Mouse (Mus musculus): ENCODE results near the gene Tpm3.

Gene Tpm3

DNA sequence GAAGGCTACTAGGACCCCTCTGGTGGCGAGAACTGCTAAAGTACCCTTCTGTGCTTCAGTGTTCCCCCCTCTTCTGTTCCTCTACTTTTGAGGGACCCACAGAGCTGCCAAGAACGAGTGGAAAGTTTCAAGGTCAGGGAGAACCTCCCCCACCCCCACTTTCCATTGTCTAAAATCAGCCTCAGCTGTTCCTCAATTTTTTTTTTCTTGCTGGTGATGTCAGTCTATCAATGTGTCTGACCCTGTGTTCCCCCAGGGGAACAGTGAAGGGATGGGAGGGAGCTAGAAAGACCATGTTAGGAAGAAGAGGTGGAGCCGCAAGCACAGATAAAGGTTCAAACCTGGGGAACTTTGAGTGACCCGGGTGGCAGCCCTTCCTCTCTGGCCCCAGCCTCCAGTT is at the start of gene Tpm3:
TSS of gene Tpm3 (plus strand) at position 356 of the 400 bp plus-strand sequence.
- DNase-seq (ENCODE audit: low read depth, low spot score): no peak

GRCm38 (mm10) chr3:90034653-90035052 is 37.8 kb upstream of the Tpm3 start:
- no peak for DNase-seq (ENCODE audit: low read depth, low spot score)

DNA sequence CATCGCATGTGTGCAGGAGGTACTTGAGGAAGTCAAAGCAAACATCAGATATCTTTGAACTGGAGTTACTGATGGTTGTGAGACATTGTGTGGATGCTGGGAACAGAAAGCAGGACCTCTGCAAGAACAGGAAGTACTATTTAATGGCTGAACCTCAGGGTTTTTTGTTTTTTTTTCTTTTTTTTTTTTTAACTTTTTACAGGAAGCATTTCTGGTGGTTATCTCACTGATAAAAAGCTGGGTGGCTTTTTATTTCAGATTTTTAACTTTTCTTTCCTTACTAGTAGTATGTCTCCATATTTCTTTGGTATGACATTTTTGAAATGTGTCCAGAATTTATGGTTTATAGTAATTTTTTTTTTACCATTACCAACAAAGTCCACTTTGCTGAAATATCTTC is 36.2 kb upstream of the Tpm3 start:
- DNase-seq (ENCODE audit: low read depth, low spot score): no peak

- no peak for DNase-seq (ENCODE audit: low read depth, low spot score)
Measured at GRCm38 (mm10) chr3:90049691-90050090, 22.8 kb upstream of the Tpm3 start.

GRCm38 (mm10) chr3:90051441-90052350 is 20.8 kb upstream of the Tpm3 start, which contains the start of gene 4933434E20Rik:
Gene 4933434E20Rik (plus strand): TSS chr3:90051636.
- peak; percentile 36 for DNase-seq (ENCODE audit: low read depth, low spot score)

- DNase-seq (ENCODE audit: low read depth, low spot score): peak; percentile 99
Measured at GRCm38 (mm10) chr3:90052351-90053241, 19.9 kb upstream of the Tpm3 start, which contains the start of gene Ubap2l. Gene Ubap2l (minus strand): TSS chr3:90052628.

GRCm38 (mm10) chr3:90061549-90061948 is 10.9 kb upstream of the Tpm3 start:
- no peak for DNase-seq (ENCODE audit: low read depth, low spot score)

- DNase-seq (ENCODE audit: low read depth, low spot score): no peak
Measured at GRCm38 (mm10) chr3:90062539-90062938, 9.9 kb upstream of the Tpm3 start.

GRCm38 (mm10) chr3:90064383-90064782 is 8.1 kb upstream of the Tpm3 start:
- DNase-seq (ENCODE audit: low read depth, low spot score): no peak

DNA sequence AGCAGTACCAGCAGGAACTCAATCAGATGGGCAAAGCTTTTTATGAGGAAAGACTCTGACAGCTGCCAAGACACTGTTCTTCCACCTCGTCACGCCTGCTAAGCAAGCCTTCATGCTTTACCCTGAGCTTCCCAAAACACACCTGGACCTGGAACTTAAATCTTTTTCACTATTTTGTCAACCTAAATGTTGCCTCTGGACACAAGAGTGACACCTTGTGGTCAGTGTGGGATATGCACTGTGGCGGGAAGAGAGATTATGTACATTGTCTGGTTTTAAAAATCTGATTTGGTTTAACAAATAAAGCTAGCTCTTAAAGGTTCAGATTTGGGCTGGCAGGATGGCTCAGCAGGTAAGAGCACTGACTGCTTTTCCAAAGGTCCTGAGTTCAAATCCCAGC is 6.9 kb upstream of the Tpm3 start:
- DNase-seq (ENCODE audit: low read depth, low spot score): no peak

GRCm38 (mm10) chr3:90067851-90068250 is 4.6 kb upstream of the Tpm3 start:
- DNase-seq (ENCODE audit: low read depth, low spot score): no peak

- no peak for DNase-seq (ENCODE audit: low read depth, low spot score)
Measured at GRCm38 (mm10) chr3:90069688-90070087, 2.8 kb upstream of the Tpm3 start.

GRCm38 (mm10) chr3:90076921-90077716 is 4.7 kb downstream of the Tpm3 start:
- DNase-seq (ENCODE audit: low read depth, low spot score): peak; percentile 67

DNA sequence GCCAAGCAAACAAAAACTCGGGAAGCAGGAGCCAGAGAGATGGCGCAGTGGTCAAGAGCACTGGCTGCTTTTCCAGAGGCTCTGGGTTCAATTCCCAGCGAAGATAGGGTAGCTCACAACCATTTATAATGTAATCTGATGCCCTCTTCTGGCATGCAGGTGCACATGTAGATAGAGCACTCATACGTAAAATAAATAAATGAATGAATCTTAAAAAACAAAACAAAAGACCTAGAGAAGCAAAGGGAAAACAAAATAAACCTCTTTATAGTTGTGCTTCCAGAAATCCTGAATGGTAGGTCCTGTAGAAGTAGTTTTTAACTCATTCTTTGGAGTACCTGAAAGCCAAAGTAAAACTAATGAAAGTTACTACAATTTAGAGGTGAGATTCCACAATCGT is 5.8 kb downstream of the Tpm3 start:
- DNase-seq (ENCODE audit: low read depth, low spot score): no peak

- peak; percentile 94 for DNase-seq (ENCODE audit: low read depth, low spot score)
Measured at GRCm38 (mm10) chr3:90079133-90079762, 6.8 kb downstream of the Tpm3 start.

DNA sequence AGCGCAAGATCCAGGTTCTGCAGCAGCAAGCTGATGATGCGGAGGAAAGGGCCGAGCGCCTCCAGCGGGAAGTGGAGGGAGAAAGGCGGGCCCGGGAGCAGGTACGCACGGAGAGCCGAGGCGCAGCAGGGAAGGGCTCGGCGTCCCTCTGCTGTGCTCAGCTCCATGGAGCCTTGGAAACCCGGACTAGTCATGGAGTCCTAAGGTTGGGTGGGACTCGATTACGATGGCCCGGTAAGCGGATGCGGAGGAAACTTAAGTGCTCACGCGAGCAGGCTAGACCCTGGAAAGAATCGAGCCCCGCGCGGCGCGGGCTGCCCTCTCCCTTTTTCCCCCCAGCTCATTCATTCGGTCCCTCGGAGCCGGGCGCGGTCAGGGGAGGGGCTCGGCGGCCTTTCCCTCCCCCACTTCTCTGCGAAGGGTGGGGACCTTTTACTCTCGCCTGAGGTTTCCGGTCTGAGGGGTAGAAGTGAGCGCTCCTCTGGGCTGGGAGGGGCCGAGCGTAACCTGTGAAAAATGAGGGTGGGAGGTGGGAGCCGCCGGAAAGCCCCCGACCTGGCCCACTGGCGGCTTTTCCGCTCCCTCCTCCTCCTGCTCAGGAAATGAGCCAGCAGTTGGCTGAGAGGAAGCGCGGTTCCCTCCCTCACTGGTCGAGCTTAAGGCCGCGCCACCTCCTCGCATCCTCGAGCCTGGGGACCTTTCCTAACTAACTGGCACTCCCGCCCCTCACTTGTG is 7.5 kb downstream of the Tpm3 start:
- peak; percentile 47 for DNase-seq (ENCODE audit: low read depth, low spot score)

GRCm38 (mm10) chr3:90080498-90080863 is 8.0 kb downstream of the Tpm3 start:
- DNase-seq (ENCODE audit: low read depth, low spot score): no peak

DNA sequence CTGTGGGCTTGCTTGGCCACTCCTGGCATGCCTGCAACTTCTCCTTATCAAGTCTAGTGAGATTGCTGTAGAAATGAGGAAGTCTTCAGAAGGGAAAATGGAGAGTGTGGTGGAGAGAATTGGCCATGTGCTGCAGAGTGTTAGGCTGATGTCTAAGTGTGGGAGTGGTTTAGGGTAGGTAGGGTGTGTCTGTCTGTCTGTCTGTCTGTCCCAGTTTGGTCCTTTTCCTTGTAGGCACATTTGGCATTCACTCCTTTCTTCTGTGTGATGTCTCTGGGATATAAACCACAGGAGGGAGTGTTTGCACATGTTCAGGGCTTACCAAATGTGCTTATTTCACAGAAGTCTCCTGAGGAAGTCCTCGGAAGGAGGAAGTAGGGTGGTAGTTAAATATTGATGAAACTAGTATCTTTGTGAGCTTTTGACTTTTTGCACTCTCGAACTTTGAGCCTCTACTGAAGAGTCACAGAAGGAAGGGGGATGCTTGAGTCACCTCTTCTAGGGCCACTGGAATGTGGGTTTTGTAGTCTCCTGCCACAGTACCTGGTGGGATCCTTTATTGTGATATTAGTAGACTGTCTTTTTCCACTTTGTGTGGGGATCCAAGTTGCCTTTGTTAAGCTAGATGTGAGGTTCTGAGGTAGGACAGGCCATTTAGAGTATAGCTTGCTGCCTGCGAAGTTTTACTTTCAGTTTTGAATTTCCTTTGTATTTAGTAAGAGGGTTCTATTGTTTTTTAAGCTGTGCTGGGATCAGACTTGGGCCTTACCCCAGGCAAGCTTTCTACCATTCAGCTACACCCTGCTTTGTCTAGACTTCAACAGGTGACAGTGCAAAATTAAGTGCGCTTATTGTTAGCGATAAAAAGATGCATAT is 9.2 kb downstream of the Tpm3 start:
- DNase-seq (ENCODE audit: low read depth, low spot score): no peak

DNA sequence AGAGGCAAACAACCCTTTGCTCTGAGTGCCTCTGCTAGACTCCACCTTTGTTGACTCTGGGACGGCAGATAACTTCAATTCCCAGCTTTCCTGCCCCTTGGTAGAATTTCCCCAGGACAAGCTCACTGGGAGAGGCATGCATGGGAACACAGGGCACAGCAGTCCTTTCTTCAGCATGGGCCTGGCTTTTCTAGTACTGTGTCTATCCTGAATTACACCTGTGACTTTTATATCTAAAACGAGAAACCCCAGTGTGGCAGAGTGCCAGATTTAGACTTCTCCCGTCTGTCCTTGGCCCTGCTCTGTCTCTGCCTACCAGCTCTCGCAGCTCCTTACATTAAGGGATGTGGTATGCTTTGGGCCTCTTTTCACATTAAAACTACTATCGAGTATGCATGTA is 10.6 kb downstream of the Tpm3 start:
- no peak for DNase-seq (ENCODE audit: low read depth, low spot score)

Measured in skeletal muscle tissue, adult 2 months (tissue).